Mouse (Mus musculus) hindbrain, embryonic 11.5 days (tissue): ENCODE data around the gene Lingo3. TPM values are rescaled to one million over a fixed set of nuclear protein-coding genes. Genes with fewer than 3 reads are reported as not detected.
A peak's percentile ranks its signal among the peaks of the same experiment; 100 is the strongest.
"Not testable (repeated sequence)": the region's sequence is repeated elsewhere in the genome, so short reads cannot be mapped to it uniquely, and the experiment has no call there.

Experiments
- ATAC-seq: fragments of 200-750 bp; cut with Nextera tagmentation; 2 replicates; pipeline ENCODE4 v1.8.0; 2017; ENCODE audit warnings: mild to moderate bottlenecking, moderate TSS enrichment, moderate library complexity; ENCODE audit not compliant: low FRiP score
- DNase-seq: peaks from one replicate; pipeline ENCODE4 v3.0.0-alpha.2; 2015; ENCODE audit warnings: low spot score
- H3K27ac ChIP-seq: fragments of 300-500 bp; sonication (generic); 2 replicates; pipeline ENCODE4 v1.5.1; 2014; ENCODE audit warnings: mild to moderate bottlenecking, low read depth, low read length
- H3K27me3 ChIP-seq: fragments of 300-500 bp; sonication (generic); 2 replicates; pipeline ENCODE4 v1.6.1; 2014; ENCODE audit warnings: mild to moderate bottlenecking, low read length, moderate library complexity, mixed read lengths; ENCODE audit not compliant: control insufficient read depth, insufficient read depth
- H3K36me3 ChIP-seq: fragments of 300-500 bp; sonication (generic); 2 replicates; pipeline ENCODE4 v1.6.1; 2014; ENCODE audit warnings: mild to moderate bottlenecking, low read length, moderate library complexity, mixed read lengths; ENCODE audit not compliant: control insufficient read depth, insufficient read depth
- H3K4me1 ChIP-seq: fragments of 300-500 bp; sonication (generic); replicated peaks from 2 replicates; pipeline ENCODE4 v1.6.1; 2014; ENCODE audit warnings: low read length, mixed read lengths; ENCODE audit not compliant: control insufficient read depth, insufficient read depth
- H3K4me2 ChIP-seq: fragments of 300-500 bp; sonication (generic); replicated peaks from 2 replicates; pipeline ENCODE4 v1.6.1; 2014; ENCODE audit warnings: mild to moderate bottlenecking, low read depth, low read length
- H3K4me3 ChIP-seq: fragments of 300-500 bp; sonication (generic); 2 replicates; pipeline ENCODE4 v1.5.1; 2014; ENCODE audit warnings: low read depth, low read length
- H3K9ac ChIP-seq: fragments of 300-500 bp; sonication (generic); 2 replicates; pipeline ENCODE4 v1.6.1; 2014; ENCODE audit warnings: low read depth, low read length
- H3K9me3 ChIP-seq: fragments of 300-500 bp; sonication (generic); 2 replicates; pipeline ENCODE4 v1.6.1; 2016; ENCODE audit warnings: low read length; ENCODE audit not compliant: control insufficient read depth
- WGBS: fragments of 180-500 bp; shearing (Covaris S2); extraction: QIAGEN DNeasy Blood & Tissue Kit; methylation state at CpG from one replicate; pipeline ENCODE4 v1.1.7; 2014; 5-methylcytosine and 5-hydroxymethylcytosine counted together
- polyA plus RNA-seq: library from polyadenylated mRNA; unstranded; fragments of >200 nt; fragmentation: Nextera tagmentation; extraction: Ambion mirVana; gene quantifications from 2 replicates; pipeline ENCODE4 v1.2.1, GENCODE M21; 2014

Lingo3 gene
- polyA plus RNA-seq, 1 experiment from 2014 or later: 0.29 TPM

- Histone ChIP-seq H3K27ac (no peak overlapping the region), H3K4me3 (no peak overlapping the region), H3K27me3 (peaks cover 49% of the 10 kb centered on the region), H3K9me3 (no peaks in the 10 kb centered on the region), H3K4me1 (no peaks in the 10 kb centered on the region; the same call in 1 of the 2 replicates), H3K9ac (no peak overlapping the region), H3K4me2 (no peak overlapping the region), H3K36me3 (no peaks in the 10 kb centered on the region)
- DNase-seq: no peak
- ATAC-seq: no peak
- WGBS: 54% methylated on average over 2 of the region's 2 CpGs
Observed at GRCm38 (mm10) chr10:80838346-80838912, 5.4 kb downstream of the Lingo3 start.

- DNase-seq (no peak), ATAC-seq (no peak)
- peaks cover 1% of the 10 kb centered on the region for H3K4me1 ChIP-seq
- WGBS: 19% methylated on average over 2 of the region's 2 CpGs
- no peak overlapping the region for H3K27ac ChIP-seq
- H3K4me2 ChIP-seq: no peak overlapping the region
- peaks cover 43% of the 10 kb centered on the region for H3K27me3 ChIP-seq
- 0 out of 2 replicates have a peak overlapping the region, but pooled peaks have one; percentile 7 for H3K9ac ChIP-seq
- H3K4me3 ChIP-seq: no peak overlapping the region
- no peaks in the 10 kb centered on the region for H3K9me3 ChIP-seq
- no peaks in the 10 kb centered on the region for H3K36me3 ChIP-seq
Observed at GRCm38 (mm10) chr10:80837827-80838226, 6.0 kb downstream of the Lingo3 start.

- Histone ChIP-seq H3K4me2 (no peak overlapping the region), H3K27ac (no peak overlapping the region), H3K27me3 (peaks cover 34% of the 10 kb centered on the region), H3K36me3 (no peaks in the 10 kb centered on the region), H3K4me1 (peaks cover 3% of the 10 kb centered on the region), H3K4me3 (no peak overlapping the region), H3K9ac (no peak overlapping the region), H3K9me3 (no peaks in the 10 kb centered on the region)
- ATAC-seq (no peak), DNase-seq (no peak)
- WGBS: 53% methylated on average over 7 of the region's 7 CpGs
Observed at GRCm38 (mm10) chr10:80836949-80837379, 6.9 kb downstream of the Lingo3 start.

GRCm38 (mm10) chr10:80835617-80836016 is 8.2 kb downstream of the Lingo3 start:
- Histone ChIP-seq H3K4me2 (0 out of 2 replicates have a peak overlapping the region, but pooled peaks have one; percentile 17), H3K36me3 (no peaks in the 10 kb centered on the region), H3K4me1 (peaks cover 5% of the 10 kb centered on the region), H3K27ac (no peak overlapping the region), H3K4me3 (no peak overlapping the region), H3K27me3 (peaks cover 31% of the 10 kb centered on the region), H3K9me3 (no peaks in the 10 kb centered on the region), H3K9ac (no peak overlapping the region)
- DNase-seq (no peak), ATAC-seq (no peak)
- WGBS: 49% methylated on average over 30 of the region's 30 CpGs

GRCm38 (mm10) chr10:80832818-80833217 is 11.0 kb downstream of the Lingo3 start:
- no peak overlapping the region for H3K4me3 ChIP-seq
- H3K36me3 ChIP-seq: no peaks in the 10 kb centered on the region
- H3K9ac ChIP-seq: no peak overlapping the region
- no peak overlapping the region for H3K4me2 ChIP-seq
- H3K4me1 ChIP-seq: peaks cover 13% of the 10 kb centered on the region
- no peaks in the 10 kb centered on the region for H3K9me3 ChIP-seq
- no peak for DNase-seq
- peaks cover 31% of the 10 kb centered on the region for H3K27me3 ChIP-seq
- ATAC-seq: no peak
- H3K27ac ChIP-seq: no peak overlapping the region
- 57% methylated on average over 7 of the region's 7 CpGs for WGBS

GRCm38 (mm10) chr10:80831136-80831535 is 12.7 kb downstream of the Lingo3 start:
- ATAC-seq: no peak
- H3K27ac ChIP-seq: no peak overlapping the region
- no peak overlapping the region for H3K4me3 ChIP-seq
- no peaks in the 10 kb centered on the region for H3K9me3 ChIP-seq
- no peak overlapping the region for H3K4me2 ChIP-seq
- peaks cover 15% of the 10 kb centered on the region for H3K4me1 ChIP-seq
- peak; percentile 72 for DNase-seq
- WGBS: 2% methylated on average over 9 of the region's 9 CpGs
- H3K36me3 ChIP-seq: no peaks in the 10 kb centered on the region
- H3K27me3 ChIP-seq: peaks cover 23% of the 10 kb centered on the region
- H3K9ac ChIP-seq: no peak overlapping the region

- Histone ChIP-seq H3K4me3 (no peak overlapping the region), H3K27me3 (peaks cover 8% of the 10 kb centered on the region), H3K4me2 (no peak overlapping the region), H3K4me1 (peaks cover 15% of the 10 kb centered on the region; the same call in 1 of the 2 replicates), H3K9ac (no peak overlapping the region), H3K36me3 (no peaks in the 10 kb centered on the region), H3K27ac (no peak overlapping the region), H3K9me3 (no peaks in the 10 kb centered on the region)
- 53% methylated on average over 1 of the region's 1 CpGs for WGBS
- no peak for ATAC-seq
- DNase-seq: no peak
Observed at GRCm38 (mm10) chr10:80829359-80830278, 14.2 kb downstream of the Lingo3 start.

- not testable (repeated sequence) for H3K4me2 ChIP-seq, H3K36me3 ChIP-seq, DNase-seq, H3K27me3 ChIP-seq, H3K4me3 ChIP-seq, H3K27ac ChIP-seq, ATAC-seq, H3K9me3 ChIP-seq, H3K9ac ChIP-seq
- H3K4me1 ChIP-seq: peaks cover 15% of the 10 kb centered on the region; the same call in 1 of the 2 replicates
- 85% methylated on average over 7 of the region's 9 CpGs for WGBS
Observed at GRCm38 (mm10) chr10:80828587-80828986, 15.3 kb downstream of the Lingo3 start.
